Mouse (Mus musculus): ENCODE results near the gene Eda. TPM values are rescaled to one million over a fixed set of nuclear protein-coding genes. Genes with fewer than 3 reads are reported as not detected.

Gene Eda
- polyA plus RNA-seq (2012; ENCODE audit: insufficient read depth, insufficient read length, low replicate concordance, missing spikeins), result not detected in 2 replicates

- no peak within 1 kb of the TSS for H3K27ac ChIP-seq (ENCODE audit: insufficient read depth, low read depth, low read length)
- H3K4me3 ChIP-seq (ENCODE audit: insufficient read depth, low read depth, low read length), result peak within 1 kb of the TSS; percentile 93
- TF ChIP-seq POLR2A (IDR thresholded peaks at IDR 0.05; ENCODE audit: insufficient read depth, low read depth, low read length) (no peak), CTCF (IDR thresholded peaks at IDR 0.05; ENCODE audit: insufficient read depth, low read depth, low read length) (no peak)
- no peaks in the 10 kb centered on the region for H3K4me1 ChIP-seq (ENCODE audit: control insufficient read depth, insufficient read depth, low read length)
- WGBS, result 16% methylated on average over 33 of the region's 49 CpGs
These were observed at the start of gene Eda for GRCm38 (mm10) chrX:99975250-99975984. Gene Eda, plus strand, starts transcription at chrX:99975606.

GRCm38 (mm10) chrX:99961002-99961401 lies 14.4 kb upstream of the Eda start:
- H3K4me1 ChIP-seq (ENCODE audit: control insufficient read depth, insufficient read depth, low read length), result no peaks in the 10 kb centered on the region
- TF ChIP-seq POLR2A (IDR thresholded peaks at IDR 0.05; ENCODE audit: insufficient read depth, low read depth, low read length) (no peak), CTCF (IDR thresholded peaks at IDR 0.05; ENCODE audit: insufficient read depth, low read depth, low read length) (no peak)
- H3K4me3 ChIP-seq (ENCODE audit: insufficient read depth, low read depth, low read length), result no peak overlapping the region
- WGBS, result 79% methylated on average over 4 of the region's 4 CpGs
- no peak overlapping the region for H3K27ac ChIP-seq (ENCODE audit: insufficient read depth, low read depth, low read length)

DNA sequence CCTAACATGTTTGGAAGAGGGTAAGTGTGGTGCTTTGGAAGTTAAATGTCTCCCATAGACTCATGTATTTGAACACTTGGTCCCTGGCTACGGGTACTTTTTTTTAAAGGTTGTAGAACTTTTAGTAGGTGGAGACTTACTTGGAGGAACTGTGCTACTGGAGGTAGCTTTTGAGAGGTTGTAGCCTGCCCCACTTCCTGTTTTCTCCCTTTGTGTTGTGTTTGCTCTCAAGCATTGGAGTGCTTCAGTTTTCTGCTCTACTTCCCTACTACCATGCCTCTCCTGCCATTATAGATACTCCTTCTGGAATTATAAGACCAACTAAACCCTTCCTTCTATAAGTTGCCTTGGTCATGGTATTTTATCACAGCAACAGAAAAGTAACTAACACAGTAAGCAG lies 5.3 kb upstream of the Eda start:
- no peak for TF ChIP-seq CTCF (IDR thresholded peaks at IDR 0.05; ENCODE audit: insufficient read depth, low read depth, low read length)
- H3K4me1 ChIP-seq (ENCODE audit: control insufficient read depth, insufficient read depth, low read length), result no peaks in the 10 kb centered on the region
- WGBS, result 95% methylated on average over 1 of the region's 1 CpGs
- no peak overlapping the region for H3K4me3 ChIP-seq (ENCODE audit: insufficient read depth, low read depth, low read length)
- no peak overlapping the region for H3K27ac ChIP-seq (ENCODE audit: insufficient read depth, low read depth, low read length)

DNA sequence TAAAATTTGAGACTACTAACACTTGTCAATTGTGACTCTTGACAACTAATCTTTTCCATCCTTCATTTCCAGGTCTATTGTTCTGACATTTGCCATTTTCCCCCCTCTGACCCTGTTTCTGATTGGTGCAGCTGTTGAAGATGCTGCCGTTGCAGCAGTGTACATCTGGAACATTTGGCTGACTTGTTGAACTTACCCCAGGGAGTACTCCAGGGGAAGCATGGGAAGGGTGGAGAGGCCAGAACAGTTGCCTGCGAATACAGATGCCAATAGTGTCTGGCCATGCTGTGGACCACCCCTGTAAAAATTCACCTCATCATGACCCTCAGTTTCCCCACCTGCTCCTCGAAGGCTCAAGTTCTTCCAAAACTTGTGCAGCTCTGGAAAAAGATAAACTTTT lies 1.0 kb upstream of the Eda start:
- WGBS, result 36% methylated on average over 3 of the region's 3 CpGs
- Histone ChIP-seq H3K4me3 (ENCODE audit: insufficient read depth, low read depth, low read length) (no peak overlapping the region), H3K4me1 (ENCODE audit: control insufficient read depth, insufficient read depth, low read length) (no peaks in the 10 kb centered on the region), H3K27ac (ENCODE audit: insufficient read depth, low read depth, low read length) (no peak overlapping the region)
- TF ChIP-seq POLR2A (IDR thresholded peaks at IDR 0.05; ENCODE audit: insufficient read depth, low read depth, low read length), result no peak
- TF ChIP-seq CTCF (IDR thresholded peaks at IDR 0.05; ENCODE audit: insufficient read depth, low read depth, low read length), result no peak

GRCm38 (mm10) chrX:99974803-99975202 lies 603 bp upstream of the Eda start:
- Histone ChIP-seq H3K27ac (ENCODE audit: insufficient read depth, low read depth, low read length) (no peak overlapping the region), H3K4me3 (ENCODE audit: insufficient read depth, low read depth, low read length) (peak overlapping the region; percentile 93; the same call in 1 of the 2 replicates), H3K4me1 (ENCODE audit: control insufficient read depth, insufficient read depth, low read length) (no peaks in the 10 kb centered on the region)
- TF ChIP-seq POLR2A (IDR thresholded peaks at IDR 0.05; ENCODE audit: insufficient read depth, low read depth, low read length), result no peak
- no peak for TF ChIP-seq CTCF (IDR thresholded peaks at IDR 0.05; ENCODE audit: insufficient read depth, low read depth, low read length)
- WGBS, result 11% methylated on average over 5 of the region's 5 CpGs

GRCm38 (mm10) chrX:99975985-99976924 lies 849 bp downstream of the Eda start:
- H3K27ac ChIP-seq (ENCODE audit: insufficient read depth, low read depth, low read length), result no peak overlapping the region
- peak overlapping the region; percentile 93 for H3K4me3 ChIP-seq (ENCODE audit: insufficient read depth, low read depth, low read length)
- H3K4me1 ChIP-seq (ENCODE audit: control insufficient read depth, insufficient read depth, low read length), result no peaks in the 10 kb centered on the region
- TF ChIP-seq POLR2A (IDR thresholded peaks at IDR 0.05; ENCODE audit: insufficient read depth, low read depth, low read length), result no peak
- TF ChIP-seq CTCF (IDR thresholded peaks at IDR 0.05; ENCODE audit: insufficient read depth, low read depth, low read length), result no peak
- 17% methylated on average over 47 of the region's 48 CpGs for WGBS

DNA sequence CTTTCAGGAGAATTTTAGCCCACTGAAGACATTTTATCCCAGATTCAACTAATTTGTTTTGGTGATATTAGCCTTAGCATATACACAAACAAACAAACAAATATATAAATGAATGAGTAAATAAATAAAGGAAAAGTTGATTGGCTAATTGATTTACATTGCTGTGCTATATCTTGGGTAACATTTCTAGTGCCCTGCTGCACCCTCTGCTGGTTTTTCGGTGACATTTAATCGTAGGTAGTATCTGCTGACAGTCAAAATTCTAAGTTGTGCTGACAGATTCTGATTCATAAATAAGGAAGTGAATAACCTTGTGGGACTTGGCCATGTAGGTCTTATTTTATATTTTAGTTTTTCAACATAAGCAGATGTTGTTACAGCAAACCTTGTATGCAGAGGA lies 2.9 kb downstream of the Eda start:
- no peak overlapping the region for H3K4me3 ChIP-seq (ENCODE audit: insufficient read depth, low read depth, low read length)
- no peak overlapping the region for H3K27ac ChIP-seq (ENCODE audit: insufficient read depth, low read depth, low read length)
- no peaks in the 10 kb centered on the region for H3K4me1 ChIP-seq (ENCODE audit: control insufficient read depth, insufficient read depth, low read length)
- no peak for TF ChIP-seq CTCF (IDR thresholded peaks at IDR 0.05; ENCODE audit: insufficient read depth, low read depth, low read length)
- TF ChIP-seq POLR2A (IDR thresholded peaks at IDR 0.05; ENCODE audit: insufficient read depth, low read depth, low read length), result no peak
- 57% methylated on average over 2 of the region's 2 CpGs for WGBS

GRCm38 (mm10) chrX:99993434-99993833 lies 18.0 kb downstream of the Eda start:
- Histone ChIP-seq H3K27ac (ENCODE audit: insufficient read depth, low read depth, low read length) (no peak overlapping the region), H3K4me1 (ENCODE audit: control insufficient read depth, insufficient read depth, low read length) (no peaks in the 10 kb centered on the region), H3K4me3 (ENCODE audit: insufficient read depth, low read depth, low read length) (no peak overlapping the region)
- WGBS, result 97% methylated on average over 1 of the region's 1 CpGs
- no peak for TF ChIP-seq POLR2A (IDR thresholded peaks at IDR 0.05; ENCODE audit: insufficient read depth, low read depth, low read length)
- no peak for TF ChIP-seq CTCF (IDR thresholded peaks at IDR 0.05; ENCODE audit: insufficient read depth, low read depth, low read length)

GRCm38 (mm10) chrX:99999342-99999741 lies 23.9 kb downstream of the Eda start:
- no peak for TF ChIP-seq POLR2A (IDR thresholded peaks at IDR 0.05; ENCODE audit: insufficient read depth, low read depth, low read length)
- no peak for TF ChIP-seq CTCF (IDR thresholded peaks at IDR 0.05; ENCODE audit: insufficient read depth, low read depth, low read length)
- Histone ChIP-seq H3K4me1 (ENCODE audit: control insufficient read depth, insufficient read depth, low read length) (no peaks in the 10 kb centered on the region), H3K27ac (ENCODE audit: insufficient read depth, low read depth, low read length) (no peak overlapping the region), H3K4me3 (ENCODE audit: insufficient read depth, low read depth, low read length) (no peak overlapping the region)
- 92% methylated on average over 2 of the region's 2 CpGs for WGBS

Data from olfactory bulb, adult 2 months (tissue).